12 mouse cellular contexts compared by ENCODE assay signal in genomic region chr9:89850491-89851282, GRCm38 (mm10). TPM values are rescaled to one million over a fixed set of nuclear protein-coding genes. Genes with fewer than 3 reads are reported as not detected.
A peak's percentile ranks its signal among the peaks of the same experiment; 100 is the strongest.
DNase-seq lines count a peak whose midpoint lies in the region; ATAC-seq lines count a peak whose summit lies in the region.
"Had no signal": no experiment of that assay in that cellular context is flagged by ENCODE, and none has a peak within 500 bp of the region (broad histone marks: within the 10 kb centered on the region; RNA-seq: fewer than 3 reads in every experiment).

No protein-coding gene starts in this region.

- intact Hi-C loops in gastrocnemius, postnatal 14 days (cut with DNase I; ENCODE audit: low total_unique reads) = no loop called here

- 0 out of 2 replicates have a peak, but pooled peaks cover 7% of the 10 kb centered on the region for H3K4me1 ChIP-seq in lung, embryonic 15.5 days
- H3K4me1 ChIP-seq in heart, embryonic 11.5 days (ENCODE audit: control insufficient read depth, insufficient read depth, low read length) = no peaks in the 10 kb centered on the region
- H3K4me1 ChIP-seq: heart, embryonic 10.5 days; limb, embryonic 15.5 days had no signal

- DNase-seq in lung, postnatal 36 days = no peak
- peak; percentile 94 to 96 for DNase-seq in cerebellum, postnatal 10 days
- peak; percentile 73 to 74 for DNase-seq in layer of hippocampus, postnatal 36 days
- DNase-seq in right cerebral cortex, postnatal 25 days = peak; percentile 74
- no peak for DNase-seq in heart, adult 9 months (ENCODE audit: low spot score in 2 of 2)
- DNase-seq in gastrocnemius, postnatal 14 days = no peak
- DNase-seq: thymus, postnatal 4 days had no signal

- H3K9me3 ChIP-seq in lung, embryonic 15.5 days = no peaks in the 10 kb centered on the region
- no peaks in the 10 kb centered on the region for H3K9me3 ChIP-seq in heart, embryonic 11.5 days (replicated peaks; ENCODE audit: control insufficient read depth, low read length)
- H3K9me3 ChIP-seq: heart, embryonic 10.5 days; limb, embryonic 15.5 days had no signal

- H3K27ac ChIP-seq in lung, embryonic 15.5 days = no peak overlapping the region
- no peak overlapping the region for H3K27ac ChIP-seq in heart, embryonic 11.5 days (ENCODE audit: low read depth, low read length)
- H3K27ac ChIP-seq: heart, embryonic 10.5 days; limb, embryonic 15.5 days had no signal

- H3K9ac ChIP-seq in lung, embryonic 15.5 days = no peak overlapping the region
- H3K9ac ChIP-seq in heart, embryonic 11.5 days (ENCODE audit: low read depth, low read length) = no peak overlapping the region
- H3K9ac ChIP-seq: limb, embryonic 15.5 days had no signal

- H3K27me3 ChIP-seq in lung, embryonic 15.5 days = no peaks in the 10 kb centered on the region
- no peaks in the 10 kb centered on the region for H3K27me3 ChIP-seq in heart, embryonic 11.5 days (ENCODE audit: control insufficient read depth, insufficient read depth, low read length)
- H3K27me3 ChIP-seq: limb, embryonic 15.5 days had no signal

- H3K4me2 ChIP-seq in lung, embryonic 15.5 days = no peak overlapping the region
- H3K4me2 ChIP-seq in heart, embryonic 11.5 days = no peak overlapping the region
- H3K4me2 ChIP-seq: limb, embryonic 15.5 days had no signal

- no peak overlapping the region for H3K4me3 ChIP-seq in lung, embryonic 15.5 days
- H3K4me3 ChIP-seq in heart, embryonic 11.5 days (ENCODE audit: low read depth, low read length) = no peak overlapping the region
- H3K4me3 ChIP-seq: heart, embryonic 10.5 days; limb, embryonic 15.5 days had no signal

- no peaks in the 10 kb centered on the region for H3K36me3 ChIP-seq in lung, embryonic 15.5 days
- no peaks in the 10 kb centered on the region for H3K36me3 ChIP-seq in heart, embryonic 11.5 days (ENCODE audit: control insufficient read depth, insufficient read depth, low read length)
- H3K36me3 ChIP-seq: heart, embryonic 10.5 days; limb, embryonic 15.5 days had no signal

- WGBS in lung, embryonic 15.5 days = 67% methylated on average over 10 of the region's 10 CpGs
- 74% methylated on average over 10 of the region's 10 CpGs for WGBS in heart, embryonic 11.5 days (ENCODE audit: insufficient replicate concordance)

- ATAC-seq in lung, embryonic 15.5 days (ENCODE audit: borderline replicate concordance, extremely low read depth, low FRiP score, low TSS enrichment) = peak; percentile 37; the same call in 1 of the 2 replicates
- ATAC-seq in heart, embryonic 11.5 days (replicated peaks; ENCODE audit: insufficient number of reproducible peaks, low FRiP score, low TSS enrichment) = no peak; the same call in 1 of the 2 replicates
- ATAC-seq: intestine, postnatal 0 days had no signal

RNA-seq across cellular contexts. Expression of gene Rasgrf1, which starts 59.0 kb away (rescaled TPM):
- 0.70 and 0.83 TPM in 2 replicates for polyA plus RNA-seq in lung, embryonic 15.5 days (2015; fragmentation: Nextera tagmentation; extraction: Ambion mirVana)
- total RNA-seq in layer of hippocampus, postnatal 36 days (2021) = 100 to 1,000 TPM; 434 to 445 TPM
- under 1 TPM; 0.04 to 0.11 TPM for total RNA-seq in gastrocnemius, postnatal 14 days (2021)
- polyA plus RNA-seq in heart, embryonic 11.5 days (2014; fragmentation: Nextera tagmentation; extraction: Ambion mirVana) = 0.10 and 0.19 TPM in 2 replicates
- polyA plus RNA-seq: intestine, postnatal 0 days had no signal

Comparison
In these comparisons a context has a peak if more than half of its experiments do, and no peak if none do; other contexts are left out.
1. DNase-seq: peak in cerebellum, postnatal 10 days (2 of 2), layer of hippocampus, postnatal 36 days (2 of 2) and right cerebral cortex, postnatal 25 days (single experiment); none in lung, postnatal 36 days (single experiment), heart, adult 9 months (0 of 2) and gastrocnemius, postnatal 14 days (single experiment).
2. RNA of gene Rasgrf1, which starts 59.0 kb away (total RNA-seq): 434 to 445 TPM in layer of hippocampus, postnatal 36 days; 0.04 to 0.11 TPM in gastrocnemius, postnatal 14 days; every median in the first group is over 100 times any median in the second.